Mouse (Mus musculus): ENCODE results near the gene Fkbp10. TPM values are rescaled to one million over a fixed set of nuclear protein-coding genes. Genes with fewer than 3 reads are reported as not detected.

The Fkbp10 gene
- total and polyA plus RNA-seq, 2 experiments from 2014 or later = 27.0 to 41.1 TPM

- TF ChIP-seq CTCF (IDR thresholded peaks at IDR 0.05; ENCODE audit: low read depth) = no peak
- Histone ChIP-seq H3K9me3 (ENCODE audit: low read length) (no peaks in the 10 kb centered on the region), H3K4me3 (ENCODE audit: low read length) (no peak overlapping the region), H3K4me1 (ENCODE audit: insufficient read depth, low read length) (peaks cover 7% of the 10 kb centered on the region), H3K9ac (replicated peaks; ENCODE audit: low read length) (no peak overlapping the region), H3K4me2 (ENCODE audit: low read depth, low read length) (no peak overlapping the region), H3K36me3 (ENCODE audit: insufficient read depth, low read length) (peaks cover 18% of the 10 kb centered on the region), H3K27me3 (ENCODE audit: insufficient read depth, low read length) (no peaks in the 10 kb centered on the region), H3K27ac (no peak overlapping the region)
- 93% methylated on average over 6 of the region's 6 CpGs for WGBS
- no peak for DNase-seq (ENCODE audit: low spot score)
- no peak for ATAC-seq
Observed at GRCm38 (mm10) chr11:100387111-100387510, 28.4 kb upstream of the Fkbp10 start.

- peaks cover 15% of the 10 kb centered on the region for H3K36me3 ChIP-seq (ENCODE audit: insufficient read depth, low read length)
- DNase-seq (ENCODE audit: low spot score) (no peak), ATAC-seq (no peak)
- no peak overlapping the region for H3K9ac ChIP-seq (replicated peaks; ENCODE audit: low read length)
- H3K27me3 ChIP-seq (ENCODE audit: insufficient read depth, low read length) = no peaks in the 10 kb centered on the region
- no peak overlapping the region for H3K4me3 ChIP-seq (ENCODE audit: low read length)
- H3K4me1 ChIP-seq (ENCODE audit: insufficient read depth, low read length) = peaks cover 7% of the 10 kb centered on the region
- 48% methylated on average over 14 of the region's 14 CpGs for WGBS
- no peaks in the 10 kb centered on the region for H3K9me3 ChIP-seq (ENCODE audit: low read length)
- no peak for TF ChIP-seq CTCF (IDR thresholded peaks at IDR 0.05; ENCODE audit: low read depth)
- no peak overlapping the region for H3K27ac ChIP-seq
- H3K4me2 ChIP-seq (ENCODE audit: low read depth, low read length) = no peak overlapping the region
Observed at GRCm38 (mm10) chr11:100387589-100388375, 27.7 kb upstream of the Fkbp10 start.

DNA sequence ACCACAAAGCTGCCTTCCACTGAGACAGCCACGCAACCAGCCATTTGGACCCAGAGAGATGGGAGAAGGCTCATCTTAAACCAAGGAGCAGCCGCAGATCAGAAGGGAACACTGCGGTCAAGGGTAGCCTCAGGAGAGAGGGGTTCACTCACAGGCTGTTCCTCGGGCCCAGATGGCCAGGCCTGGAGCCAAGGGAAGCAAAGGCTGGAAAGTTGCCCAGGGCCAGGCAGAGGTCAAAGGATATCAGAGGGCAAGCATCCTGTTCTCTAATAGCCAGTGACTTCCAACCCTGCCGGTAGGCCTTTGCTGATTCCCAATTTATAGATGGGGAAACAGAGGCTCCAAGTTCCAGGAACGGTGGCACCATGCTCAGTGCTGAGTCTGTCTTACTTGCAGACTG lies 26.9 kb upstream of the Fkbp10 start:
- peaks cover 8% of the 10 kb centered on the region; the same call in 1 of the 2 replicates for H3K36me3 ChIP-seq (ENCODE audit: insufficient read depth, low read length)
- no peak overlapping the region for H3K27ac ChIP-seq

GRCm38 (mm10) chr11:100389931-100390445 lies 25.5 kb upstream of the Fkbp10 start:
- Histone ChIP-seq H3K27ac (no peak overlapping the region; the same call in 1 of the 2 replicates), H3K4me2 (ENCODE audit: low read depth, low read length) (no peak overlapping the region), H3K4me1 (ENCODE audit: insufficient read depth, low read length) (peaks cover 13% of the 10 kb centered on the region), H3K27me3 (ENCODE audit: insufficient read depth, low read length) (no peaks in the 10 kb centered on the region), H3K9ac (replicated peaks; ENCODE audit: low read length) (no peak overlapping the region), H3K36me3 (ENCODE audit: insufficient read depth, low read length) (0 out of 2 replicates have a peak, but pooled peaks cover 8% of the 10 kb centered on the region), H3K4me3 (ENCODE audit: low read length) (no peak overlapping the region), H3K9me3 (ENCODE audit: low read length) (no peaks in the 10 kb centered on the region)
- WGBS = 29% methylated on average over 8 of the region's 8 CpGs
- DNase-seq (ENCODE audit: low spot score) = no peak
- ATAC-seq = peak; percentile 28; the same call in 1 of the 2 replicates
- TF ChIP-seq CTCF (IDR thresholded peaks at IDR 0.05; ENCODE audit: low read depth) = no peak

More for the DNA sequence above, 26.9 kb upstream of the Fkbp10 start:
- no peak overlapping the region for H3K4me2 ChIP-seq (ENCODE audit: low read depth, low read length)
- H3K4me1 ChIP-seq (ENCODE audit: insufficient read depth, low read length) = peaks cover 10% of the 10 kb centered on the region
- ATAC-seq = no peak
- no peaks in the 10 kb centered on the region for H3K9me3 ChIP-seq (ENCODE audit: low read length)
- no peak overlapping the region for H3K9ac ChIP-seq (replicated peaks; ENCODE audit: low read length)
- H3K27me3 ChIP-seq (ENCODE audit: insufficient read depth, low read length) = no peaks in the 10 kb centered on the region
- no peak for DNase-seq (ENCODE audit: low spot score)
- 73% methylated on average over 6 of the region's 6 CpGs for WGBS
- TF ChIP-seq CTCF (IDR thresholded peaks at IDR 0.05; ENCODE audit: low read depth) = no peak
- no peak overlapping the region for H3K4me3 ChIP-seq (ENCODE audit: low read length)

- Histone ChIP-seq H3K36me3 (ENCODE audit: insufficient read depth, low read length) (no peaks in the 10 kb centered on the region), H3K27me3 (ENCODE audit: insufficient read depth, low read length) (no peaks in the 10 kb centered on the region), H3K9me3 (ENCODE audit: low read length) (no peaks in the 10 kb centered on the region), H3K4me2 (ENCODE audit: low read depth, low read length) (no peak overlapping the region), H3K9ac (replicated peaks; ENCODE audit: low read length) (no peak overlapping the region), H3K27ac (no peak overlapping the region; the same call in 1 of the 2 replicates), H3K4me3 (ENCODE audit: low read length) (no peak overlapping the region), H3K4me1 (ENCODE audit: insufficient read depth, low read length) (peaks cover 26% of the 10 kb centered on the region)
- ATAC-seq (peak; percentile 39; the same call in 1 of the 2 replicates), DNase-seq (ENCODE audit: low spot score) (peak; percentile 46)
- peak; percentile 17 for TF ChIP-seq CTCF (IDR thresholded peaks at IDR 0.05; ENCODE audit: low read depth)
- 51% methylated on average over 9 of the region's 9 CpGs for WGBS
Observed at GRCm38 (mm10) chr11:100391081-100391883, 24.2 kb upstream of the Fkbp10 start.

DNA sequence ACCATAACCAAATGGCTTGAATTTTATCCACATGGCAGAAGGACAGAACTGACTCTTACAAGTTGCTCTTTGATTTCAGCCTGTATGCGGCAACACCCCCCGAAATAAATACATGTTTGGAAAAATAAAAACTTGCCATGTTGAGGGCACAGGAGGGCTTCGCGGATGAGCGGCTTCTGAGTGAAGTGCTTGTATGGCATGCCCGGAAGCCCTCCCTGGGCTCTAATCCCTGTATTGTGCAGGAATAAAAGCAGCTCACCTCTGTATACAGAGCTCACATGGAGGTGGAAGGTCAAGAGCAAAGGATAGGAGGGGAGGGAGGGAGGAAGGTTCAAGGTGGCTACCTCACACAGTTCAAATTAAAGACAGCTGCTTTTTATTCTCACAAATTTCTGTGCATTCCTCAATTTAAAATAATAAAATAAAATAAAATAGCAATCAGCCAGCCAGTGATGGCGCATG lies 23.6 kb upstream of the Fkbp10 start:
- no peak for ATAC-seq
- H3K4me2 ChIP-seq (ENCODE audit: low read depth, low read length) = no peak overlapping the region
- no peak overlapping the region for H3K9ac ChIP-seq (replicated peaks; ENCODE audit: low read length)
- no peak overlapping the region for H3K4me3 ChIP-seq (ENCODE audit: low read length)
- WGBS = 87% methylated on average over 7 of the region's 7 CpGs
- no peaks in the 10 kb centered on the region for H3K27me3 ChIP-seq (ENCODE audit: insufficient read depth, low read length)
- peaks cover 31% of the 10 kb centered on the region for H3K4me1 ChIP-seq (ENCODE audit: insufficient read depth, low read length)
- DNase-seq (ENCODE audit: low spot score) = no peak
- H3K27ac ChIP-seq = no peak overlapping the region
- no peaks in the 10 kb centered on the region for H3K36me3 ChIP-seq (ENCODE audit: insufficient read depth, low read length)
- H3K9me3 ChIP-seq (ENCODE audit: low read length) = no peaks in the 10 kb centered on the region
- no peak for TF ChIP-seq CTCF (IDR thresholded peaks at IDR 0.05; ENCODE audit: low read depth)
